Mouse (Mus musculus) cerebellum, adult 9-10 months (tissue): ENCODE results near the gene Blm.

Experiments used
- DNase-seq: peaks from one replicate; pipeline ENCODE4 v3.0.0; 2022

The Blm gene

DNA sequence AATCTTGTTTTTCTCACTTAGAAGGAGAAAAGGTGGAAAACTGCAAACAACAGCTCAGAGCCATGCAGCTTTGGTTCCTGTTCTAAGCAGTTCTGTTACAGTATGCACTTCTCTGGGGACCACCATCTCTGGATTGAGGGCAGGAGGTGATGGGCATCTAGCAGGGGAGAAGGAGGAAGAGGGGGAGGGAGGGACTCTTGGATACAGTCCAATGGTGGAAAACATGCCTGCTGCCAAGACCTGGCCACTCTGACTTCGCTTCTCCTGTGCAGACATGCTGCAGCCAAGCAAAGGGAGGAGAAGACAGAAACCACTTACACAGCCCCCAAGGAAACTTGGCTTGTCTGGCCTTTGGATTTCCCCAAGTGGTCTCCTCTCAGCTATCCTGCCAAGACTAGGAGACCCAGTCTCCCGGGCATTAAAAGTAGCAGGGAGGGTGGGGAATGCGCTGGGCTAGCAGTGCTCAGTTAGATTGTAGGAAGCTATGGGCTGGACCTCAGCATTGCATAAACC, 77.0 kb downstream of the Blm start:
- no peak for DNase-seq

DNA sequence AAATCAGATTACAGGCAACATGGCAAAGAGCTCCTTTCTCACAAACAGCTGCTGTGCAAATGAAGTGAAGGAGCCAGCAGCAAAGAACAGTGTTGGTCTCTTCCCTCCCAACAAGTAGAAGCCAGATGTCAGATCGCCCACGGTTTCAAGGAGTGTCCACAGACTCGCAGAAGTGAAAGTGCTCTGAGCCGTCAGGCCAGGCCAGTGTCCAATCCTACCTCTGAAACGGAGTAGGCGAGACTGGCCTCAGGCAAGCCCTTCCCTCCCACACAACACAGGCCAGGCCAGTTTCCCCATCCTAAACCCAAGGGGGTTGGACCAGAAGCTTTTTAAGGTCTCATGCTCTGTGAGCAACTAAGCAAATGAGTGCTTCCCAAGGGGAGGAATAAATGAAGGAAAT, 77.7 kb downstream of the Blm start:
- no peak for DNase-seq

GRCm38 (mm10) chr7:80456327-80456726, 78.6 kb downstream of the Blm start:
- no peak for DNase-seq

DNA sequence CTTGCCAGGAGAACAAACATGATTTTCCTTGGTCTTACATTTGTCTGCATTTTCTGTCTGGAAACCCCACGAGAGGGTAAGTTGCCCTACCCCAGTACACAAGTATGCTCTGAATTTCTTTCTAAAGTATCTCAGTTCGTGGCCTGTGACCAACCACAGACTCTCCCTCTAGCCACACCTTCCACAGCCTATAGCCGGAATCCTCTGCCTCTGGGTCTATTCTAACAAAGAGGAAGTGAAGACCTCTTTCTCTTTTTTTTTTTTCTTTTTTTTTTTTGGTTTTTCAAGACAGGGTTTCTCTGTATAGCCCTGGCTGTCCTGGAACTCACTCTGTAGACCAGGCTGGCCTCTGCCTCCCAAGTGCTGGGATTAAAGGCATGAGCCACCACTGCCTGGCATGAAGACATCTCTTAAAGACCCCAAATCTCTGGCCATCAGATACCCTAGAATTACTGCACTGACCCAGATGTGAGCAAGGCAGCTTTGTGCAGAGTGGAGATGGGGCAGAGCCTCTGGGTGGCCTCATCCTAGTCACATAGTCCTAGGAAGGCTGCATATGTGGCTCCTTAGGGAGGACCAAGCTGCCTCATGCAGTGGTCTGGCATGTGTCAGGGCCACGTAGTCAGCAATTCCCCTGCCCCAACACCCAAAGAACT, 79.3 kb downstream of the Blm start:
- DNase-seq = no peak

DNA sequence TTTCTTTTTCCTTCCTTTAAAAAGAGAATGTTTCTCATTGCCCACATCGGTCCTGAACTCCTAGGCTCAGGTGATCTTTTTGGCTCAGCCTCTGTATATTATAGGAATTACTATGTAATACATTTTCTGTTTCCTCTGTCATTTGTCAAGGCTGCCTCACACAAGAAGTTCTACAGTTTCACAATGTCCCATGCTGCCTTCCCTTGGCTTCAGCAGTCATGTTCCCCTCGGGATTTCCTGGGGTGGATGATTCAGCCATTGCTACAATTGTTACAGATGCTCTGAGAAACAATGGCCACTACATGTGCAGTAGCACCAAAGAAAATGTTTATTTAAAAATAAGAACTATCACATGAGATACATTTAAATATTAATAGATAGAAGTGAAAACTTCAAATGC, 80.1 kb downstream of the Blm start:
- no peak for DNase-seq

DNA sequence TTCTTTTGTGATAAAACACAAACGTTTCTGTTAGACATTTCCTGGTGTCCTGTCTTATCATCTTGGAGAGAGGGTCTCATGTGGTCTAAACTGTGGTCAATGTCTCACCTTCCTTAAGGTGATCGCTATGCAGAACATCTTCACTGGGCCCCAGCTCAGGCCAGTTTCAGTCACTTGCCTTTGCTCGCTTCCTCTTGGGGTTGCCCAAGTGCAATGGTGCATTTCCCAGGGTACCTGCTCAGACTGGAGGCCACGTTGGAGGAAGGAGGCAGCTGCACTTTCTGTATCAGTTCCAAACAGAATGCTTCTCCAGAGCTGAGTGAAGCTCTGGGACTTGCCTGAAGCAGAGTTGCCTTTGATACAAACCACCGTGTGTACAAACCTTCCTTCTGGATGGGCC, 80.9 kb downstream of the Blm start:
- DNase-seq = no peak

DNA sequence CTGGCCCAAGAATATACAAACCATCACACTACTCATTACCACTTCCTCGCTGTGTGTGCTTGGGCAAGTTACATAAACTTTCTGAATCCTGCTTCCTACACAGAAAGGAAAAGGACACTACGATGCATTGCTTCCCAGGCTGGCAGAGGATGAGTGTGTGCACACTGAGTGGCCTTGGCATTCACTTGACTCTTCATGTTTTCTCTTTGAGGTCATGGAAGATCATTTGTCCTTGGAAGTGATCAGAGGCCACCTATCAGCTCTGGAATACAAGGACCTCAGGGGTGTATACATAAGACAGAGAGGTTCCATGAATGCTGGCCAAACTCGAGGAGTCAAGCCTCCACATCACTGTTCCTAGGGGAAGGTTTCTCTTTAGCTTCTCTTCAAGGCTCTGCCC, 81.8 kb downstream of the Blm start:
- DNase-seq = no peak

DNA sequence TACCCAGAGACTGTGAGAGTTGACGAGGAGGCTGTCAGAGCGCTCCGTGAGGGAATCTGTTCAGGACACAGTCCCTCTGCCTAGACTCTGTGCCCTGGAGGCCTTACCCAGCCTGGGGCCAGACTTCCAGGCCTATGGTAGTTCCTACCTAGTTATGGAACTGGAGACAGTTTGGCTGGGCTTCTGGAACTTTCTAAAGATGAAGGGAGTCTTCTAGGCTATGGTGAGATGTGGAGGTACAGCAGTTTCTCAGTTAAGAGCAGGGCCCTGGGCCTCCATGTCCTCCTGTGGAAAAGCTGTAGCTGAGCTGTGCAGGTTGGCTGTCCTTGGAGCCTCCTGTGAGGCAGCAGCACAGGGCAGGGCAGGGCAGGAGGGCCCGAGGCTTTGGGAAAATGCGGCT, 82.7 kb downstream of the Blm start:
- no peak for DNase-seq

DNA sequence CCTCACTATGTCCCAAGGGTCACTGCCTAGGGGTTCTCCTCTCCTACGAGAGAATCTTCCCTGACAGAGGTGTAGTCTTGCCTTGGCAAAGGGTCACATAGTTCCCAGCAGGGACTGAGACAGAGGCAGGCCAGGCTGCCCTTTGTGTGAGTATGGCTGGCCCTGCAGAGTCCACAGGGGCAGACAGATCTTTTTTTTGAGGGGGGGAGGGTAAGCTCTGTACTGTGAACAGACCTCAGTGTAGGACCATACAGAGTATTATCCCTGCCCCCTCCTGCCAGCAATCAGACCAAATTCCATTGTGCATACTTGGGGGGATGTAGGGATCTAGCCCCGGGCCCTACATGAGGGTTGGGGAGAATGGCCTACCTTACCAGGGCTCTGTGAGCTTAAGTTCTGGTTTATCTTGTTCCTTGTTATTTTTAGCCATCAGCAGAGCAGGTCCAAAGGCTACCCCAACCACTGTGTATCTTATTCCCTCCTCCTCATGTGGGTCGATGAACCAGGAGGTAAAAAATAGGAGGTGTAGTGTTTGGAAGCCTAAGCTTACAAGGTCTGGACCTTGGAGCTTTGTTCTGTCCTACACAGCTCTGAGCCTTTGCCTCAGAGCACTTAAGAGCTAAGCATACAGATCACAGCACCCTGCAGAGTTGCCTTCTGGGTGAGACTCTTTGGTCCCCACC, 83.2 kb downstream of the Blm start:
- DNase-seq = no peak

- DNase-seq = no peak
These were observed 84.6 kb downstream of the Blm start for GRCm38 (mm10) chr7:80450354-80450753.

GRCm38 (mm10) chr7:80449620-80450091, 85.3 kb downstream of the Blm start:
- no peak for DNase-seq

DNA sequence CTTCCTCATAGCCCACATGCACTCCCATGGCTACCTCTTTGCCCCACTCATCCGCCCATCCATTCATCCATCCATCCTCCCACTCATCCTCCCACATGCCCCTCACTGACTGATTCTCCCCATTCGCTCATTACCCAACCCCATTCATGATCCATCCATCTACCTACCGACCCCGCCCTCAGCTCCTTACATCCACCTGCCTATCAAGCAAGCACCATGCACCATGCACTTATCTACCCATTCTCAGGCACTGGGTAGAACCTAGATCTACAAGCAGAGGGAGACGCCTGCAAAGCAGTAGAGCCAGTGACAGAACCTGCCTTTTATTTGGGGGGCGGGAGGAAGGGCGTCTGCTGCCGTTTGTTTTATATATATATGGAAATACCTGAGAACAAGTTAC, 87.6 kb downstream of the Blm start:
- no peak for DNase-seq

DNA sequence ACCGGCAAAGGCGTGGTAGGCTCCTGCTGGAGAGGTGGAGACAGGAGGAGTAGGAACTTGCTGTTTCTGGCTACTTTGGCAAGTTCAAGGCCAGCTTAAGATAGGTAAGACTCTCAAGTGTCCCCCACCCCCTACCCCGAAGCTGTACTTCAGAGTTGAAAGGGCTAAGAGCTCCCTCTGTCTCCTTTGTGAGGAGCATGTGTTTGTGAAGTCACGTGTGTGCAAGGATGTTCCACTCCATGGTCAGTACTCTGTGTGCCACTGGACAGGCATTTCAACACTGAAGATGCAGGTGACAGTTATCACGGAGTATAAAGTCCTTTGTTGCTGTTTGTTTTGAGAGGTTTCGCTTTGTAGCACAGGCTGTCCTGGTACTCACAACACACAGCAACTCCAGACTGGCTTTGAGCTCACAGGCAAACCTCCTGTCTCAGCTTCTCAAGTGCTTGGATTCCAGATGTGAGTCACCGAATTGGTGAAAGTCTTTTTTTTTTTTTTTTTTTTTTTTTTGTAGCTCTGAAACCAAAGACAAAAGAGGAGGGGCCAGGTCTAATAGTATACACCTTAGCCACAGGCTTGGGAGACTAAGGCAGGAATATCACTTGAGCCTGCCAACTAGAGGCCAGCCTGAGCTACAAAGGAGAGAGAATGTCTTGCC, 88.6 kb downstream of the Blm start:
- DNase-seq = no peak

GRCm38 (mm10) chr7:80445492-80445891, 89.4 kb downstream of the Blm start:
- DNase-seq = no peak

DNA sequence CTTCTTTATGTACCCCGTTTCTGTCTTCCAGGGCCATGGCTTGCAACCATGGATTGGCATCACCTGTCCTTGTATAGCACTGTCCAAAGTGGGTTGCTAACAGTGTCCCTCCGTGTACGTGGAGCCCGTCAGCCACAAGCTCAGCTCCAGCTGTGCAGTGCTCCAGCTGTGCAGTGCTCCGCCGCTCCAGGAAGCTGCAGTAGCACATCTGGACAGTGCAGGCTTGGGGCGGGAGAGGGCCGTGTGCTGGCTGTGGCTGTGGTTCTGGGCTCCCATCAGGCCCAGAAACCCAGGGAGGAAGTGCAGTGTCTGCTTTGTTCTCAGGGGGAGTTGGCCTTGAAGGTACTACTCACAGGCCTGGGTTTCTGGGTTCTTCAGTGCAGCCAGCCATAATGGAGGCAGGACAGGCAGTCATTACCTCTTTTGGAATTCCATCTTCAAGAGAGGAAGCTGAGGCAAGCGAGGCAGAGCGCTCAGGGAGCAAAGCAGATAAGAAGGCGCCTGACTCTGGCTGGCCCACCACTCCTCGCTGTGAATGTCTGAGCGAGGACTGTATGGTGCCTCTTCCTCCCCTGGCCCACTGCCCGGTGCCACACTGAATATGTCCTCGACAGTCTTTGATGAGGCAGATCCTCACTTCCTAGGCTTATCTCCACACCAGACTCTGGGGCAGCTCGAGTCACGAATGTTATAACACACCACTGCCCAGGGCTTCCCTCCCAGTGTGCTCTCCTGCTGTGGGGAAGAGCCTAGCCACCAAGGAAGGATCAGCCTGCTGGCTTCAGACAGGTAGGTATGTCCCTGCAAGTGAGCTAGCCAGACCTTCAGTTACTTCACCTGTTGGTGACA, 90.3 kb downstream of the Blm start:
- DNase-seq = no peak

- no peak for DNase-seq
These were observed 91.8 kb downstream of the Blm start for GRCm38 (mm10) chr7:80443124-80443523.

DNA sequence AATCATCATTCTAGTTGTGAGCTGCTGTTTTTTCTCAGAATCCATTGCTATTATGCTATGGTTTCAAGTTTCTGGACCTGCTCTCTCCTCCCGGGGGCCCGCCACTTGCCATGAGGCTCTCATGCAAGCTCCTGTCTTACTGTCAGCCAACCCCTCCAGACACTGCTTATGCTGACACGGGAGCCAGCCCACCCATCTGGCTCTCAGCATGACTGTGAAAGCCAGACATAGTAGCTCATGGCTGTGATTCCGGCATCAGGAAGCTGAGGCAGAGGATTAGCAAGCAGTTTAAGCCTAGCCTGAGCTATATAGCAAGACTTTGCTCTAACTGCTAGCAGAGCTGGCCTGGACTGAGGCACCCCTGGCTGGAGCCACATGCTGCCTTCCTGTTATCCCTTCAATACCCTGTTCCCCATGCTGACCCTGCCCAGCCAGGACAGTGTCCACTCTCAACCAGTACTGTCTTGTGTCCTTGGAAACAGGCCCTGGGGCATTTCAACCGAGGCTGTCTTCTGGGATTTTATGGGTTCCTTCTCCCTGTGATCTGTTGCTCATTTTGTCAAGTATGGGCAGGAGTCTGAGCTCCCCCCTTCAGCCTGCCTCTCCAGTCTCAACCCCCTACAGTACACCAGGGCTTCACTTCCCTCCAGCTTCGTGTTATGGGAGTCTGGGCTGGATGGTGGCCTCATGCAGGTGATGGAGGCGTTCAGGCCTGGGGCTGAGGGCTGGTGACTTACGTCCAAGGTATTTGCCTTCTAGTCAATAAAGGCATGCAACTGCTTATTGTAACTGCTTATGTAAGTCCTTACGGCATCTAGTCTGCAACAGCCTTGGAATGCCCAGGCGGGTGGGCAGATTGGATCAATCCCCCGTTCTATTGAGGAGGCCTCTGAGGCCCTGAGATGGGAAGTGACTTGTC, 92.7 kb downstream of the Blm start:
- DNase-seq = no peak

- DNase-seq = no peak
These were observed 94.2 kb downstream of the Blm start for GRCm38 (mm10) chr7:80440685-80441084.

- DNase-seq = peak; percentile 22
These were observed 95.0 kb downstream of the Blm start for GRCm38 (mm10) chr7:80439789-80440488.

- DNase-seq = no peak
These were observed 95.7 kb downstream of the Blm start for GRCm38 (mm10) chr7:80439032-80439760.

DNA sequence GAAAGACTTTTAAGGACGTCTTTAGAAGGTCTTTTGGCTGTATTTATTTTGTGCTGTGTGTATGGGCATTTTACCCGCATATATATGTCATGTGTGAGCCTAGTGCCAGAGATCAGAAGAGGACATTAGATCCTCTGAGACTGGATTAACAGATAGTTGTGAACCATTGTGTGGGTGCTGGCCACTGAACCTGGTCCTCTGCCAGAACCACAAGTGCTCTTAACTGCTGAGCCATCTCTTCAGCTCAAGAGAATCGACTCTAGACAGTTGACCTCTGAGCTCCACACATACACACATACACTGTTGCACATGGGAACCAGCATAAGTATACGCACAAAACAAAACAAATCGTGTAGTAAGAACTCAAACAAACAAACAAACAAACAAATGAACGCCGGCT, 98.3 kb downstream of the Blm start:
- DNase-seq = no peak
